Mouse (Mus musculus): Measurements from ENCODE around the gene Vipr2.
A peak's percentile ranks its signal among the peaks of the same experiment; 100 is the strongest.

The Vipr2 gene

DNA sequence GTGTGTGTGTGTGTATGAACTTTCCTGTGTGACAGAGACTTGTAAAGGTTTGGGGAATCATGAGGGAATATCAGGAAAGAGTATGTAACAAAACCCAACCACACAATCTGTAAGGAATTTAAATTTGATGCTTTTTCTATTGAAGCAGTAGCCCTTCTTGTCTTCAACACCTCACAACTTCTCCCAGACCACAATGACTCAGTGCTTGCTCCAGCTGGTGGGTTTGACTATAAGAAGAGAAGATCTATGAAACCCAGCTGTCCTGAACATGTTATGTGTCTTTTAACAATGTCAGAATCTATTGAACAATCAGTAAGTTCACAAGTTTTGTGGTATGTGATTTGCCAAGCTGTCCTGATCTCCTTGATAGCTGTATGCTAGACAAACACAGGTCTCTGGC is 87.8 kb downstream of the Vipr2 start:
- DNase-seq: no peak

DNA sequence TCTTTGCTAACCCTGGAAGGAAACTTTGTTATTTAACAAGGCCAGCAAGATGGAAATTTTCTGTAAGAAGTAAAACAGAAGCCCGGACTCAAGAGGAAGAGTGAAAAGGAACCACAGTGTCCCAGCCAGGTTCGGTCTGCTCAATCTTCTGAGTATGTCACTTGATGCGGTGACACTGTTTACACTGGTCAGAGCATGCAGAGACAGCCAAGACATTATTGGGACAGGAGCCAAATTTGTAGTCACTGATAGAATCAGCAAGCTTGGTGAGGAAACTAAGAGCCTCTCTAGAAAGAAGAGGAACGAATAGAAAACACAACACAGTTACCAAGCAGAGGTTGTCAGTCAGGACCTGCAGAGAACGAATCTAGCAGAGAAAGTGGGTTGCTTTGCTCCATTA is 92.1 kb downstream of the Vipr2 start:
- no peak for DNase-seq

DNA sequence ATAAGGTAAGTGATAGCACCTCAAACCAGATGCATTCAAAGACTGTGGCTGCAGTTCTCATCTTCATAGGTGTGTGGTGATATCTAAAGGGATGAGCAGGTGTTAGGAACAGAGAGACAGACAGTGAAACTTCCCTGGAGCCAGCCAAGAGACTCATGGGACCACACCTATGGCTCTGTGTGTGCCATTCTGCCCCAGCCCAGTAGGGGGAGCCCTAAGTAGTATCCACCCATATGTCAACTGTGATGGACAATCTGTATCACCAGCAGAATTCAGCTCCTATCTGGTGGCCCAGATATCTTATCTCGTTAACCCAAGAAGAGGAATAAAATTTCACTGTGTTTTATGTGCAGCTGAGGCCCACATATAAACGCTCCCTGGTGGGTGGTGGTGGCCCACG is 99.4 kb downstream of the Vipr2 start:
- DNase-seq: no peak

GRCm38 (mm10) chr12:116181436-116182050 is 104.0 kb downstream of the Vipr2 start:
- no peak for DNase-seq

DNA sequence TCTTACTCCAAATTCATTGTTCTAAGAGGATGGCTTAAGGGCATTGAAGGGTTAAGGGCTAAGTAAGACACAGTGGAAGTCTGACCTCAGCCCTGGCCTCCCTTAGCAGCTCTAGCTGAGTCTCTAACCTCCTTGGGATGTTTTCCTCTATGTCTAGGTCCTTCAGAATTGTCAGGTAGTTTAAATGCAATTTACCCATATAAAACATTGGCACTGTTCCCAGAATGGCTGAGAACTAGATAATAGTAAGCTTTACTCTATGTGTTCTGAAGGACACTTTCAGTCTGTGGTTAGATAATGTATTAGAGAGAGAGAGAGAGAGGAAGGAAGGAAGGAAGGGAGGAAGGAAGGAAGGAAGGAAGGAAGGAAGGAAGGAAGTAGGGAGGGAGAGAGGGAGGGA is 104.8 kb downstream of the Vipr2 start:
- DNase-seq: no peak

- DNase-seq: no peak
These were observed 105.8 kb downstream of the Vipr2 start for GRCm38 (mm10) chr12:116183212-116183935.

DNA sequence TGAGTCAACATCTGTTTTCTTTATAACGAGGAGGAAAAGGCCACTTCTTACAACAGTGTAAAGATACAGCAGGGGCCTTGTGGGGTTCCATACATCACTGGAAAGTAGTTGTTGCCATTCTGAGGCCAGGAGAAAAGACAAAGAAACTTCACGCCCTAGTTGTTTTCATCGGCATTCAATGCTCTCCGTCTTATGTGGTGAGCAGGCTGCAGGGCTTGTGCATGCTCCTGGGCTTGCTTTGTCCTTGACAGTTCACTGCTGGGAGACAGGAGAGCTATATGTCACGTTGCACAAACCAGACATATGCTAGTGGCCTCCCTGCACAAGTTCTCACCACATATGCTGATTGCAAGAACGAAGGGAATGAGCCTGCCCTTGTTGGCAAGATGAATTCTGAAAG is 116.4 kb downstream of the Vipr2 start:
- DNase-seq: no peak

GRCm38 (mm10) chr12:116194641-116195040 is 117.1 kb downstream of the Vipr2 start:
- DNase-seq: peak; percentile 52

All from cerebellum, adult 8-10 months (tissue).